Mouse (Mus musculus) embryonic facial prominence, embryonic 12.5 days (tissue): ENCODE measurements at regions not wholly inside any gene's neighbourhood (a gene's known extent, or its start where the extent isn't known, plus 50 kb on each side); places are given as distances from the start of the nearest gene placed in this dataset.
"Not testable (repeated sequence)": the region's sequence is repeated elsewhere in the genome, so short reads cannot be mapped to it uniquely, and the experiment has no call there.

ENCODE experiments used
- ATAC-seq: fragments of 200-750 bp; cut with Nextera tagmentation; 2 replicates; pipeline ENCODE4 v1.8.0; 2017; ENCODE audit not compliant: insufficient number of reproducible peaks, insufficient read depth, low FRiP score, low TSS enrichment
- H3K27ac ChIP-seq: fragments of 300-500 bp; sonication (generic); 2 replicates; pipeline ENCODE4 v1.5.1; 2016; ENCODE audit warnings: mild to moderate bottlenecking
- H3K27me3 ChIP-seq: fragments of 300-500 bp; sonication (generic); 2 replicates; pipeline ENCODE4 v1.6.1; 2016; ENCODE audit warnings: mild to moderate bottlenecking, moderate library complexity
- H3K36me3 ChIP-seq: fragments of 300-500 bp; sonication (generic); 2 replicates; pipeline ENCODE4 v1.6.1; 2016; ENCODE audit warnings: mild to moderate bottlenecking
- H3K4me1 ChIP-seq: fragments of 300-500 bp; sonication (generic); 2 replicates; pipeline ENCODE4 v1.6.1; 2016
- H3K4me2 ChIP-seq: fragments of 300-500 bp; sonication (generic); replicated peaks from 2 replicates; pipeline ENCODE4 v1.6.1; 2016; ENCODE audit warnings: mild to moderate bottlenecking, moderate library complexity
- H3K4me3 ChIP-seq: fragments of 300-500 bp; sonication (generic); 2 replicates; pipeline ENCODE4 v1.5.1; 2016; ENCODE audit warnings: mild to moderate bottlenecking
- H3K9ac ChIP-seq: fragments of 300-500 bp; sonication (generic); 2 replicates; pipeline ENCODE4 v1.6.1; 2016; ENCODE audit warnings: mild to moderate bottlenecking, moderate library complexity
- H3K9me3 ChIP-seq: fragments of 300-500 bp; sonication (generic); 2 replicates; pipeline ENCODE4 v1.6.1; 2016; ENCODE audit warnings: mild to moderate bottlenecking, moderate library complexity
- WGBS: fragments of 180-500 bp; shearing (Covaris S2); methylation state at CpG from one replicate; pipeline ENCODE4 v1.1.7; 2016; 5-methylcytosine and 5-hydroxymethylcytosine counted together

- H3K27me3 ChIP-seq: no peaks in the 10 kb centered on the region
- 36% methylated on average over 6 of the region's 6 CpGs for WGBS
- H3K27ac ChIP-seq: no peak overlapping the region
- H3K4me1 ChIP-seq: no peaks in the 10 kb centered on the region
- H3K4me3 ChIP-seq: no peak overlapping the region
- H3K36me3 ChIP-seq: no peaks in the 10 kb centered on the region
- no peak overlapping the region for H3K9ac ChIP-seq
- no peaks in the 10 kb centered on the region for H3K9me3 ChIP-seq
- no peak overlapping the region for H3K4me2 ChIP-seq
- ATAC-seq: no peak
Measured at GRCm38 (mm10) chr5:60228966-60229365, 1579.7 kb upstream of the G6pd2 start.

DNA sequence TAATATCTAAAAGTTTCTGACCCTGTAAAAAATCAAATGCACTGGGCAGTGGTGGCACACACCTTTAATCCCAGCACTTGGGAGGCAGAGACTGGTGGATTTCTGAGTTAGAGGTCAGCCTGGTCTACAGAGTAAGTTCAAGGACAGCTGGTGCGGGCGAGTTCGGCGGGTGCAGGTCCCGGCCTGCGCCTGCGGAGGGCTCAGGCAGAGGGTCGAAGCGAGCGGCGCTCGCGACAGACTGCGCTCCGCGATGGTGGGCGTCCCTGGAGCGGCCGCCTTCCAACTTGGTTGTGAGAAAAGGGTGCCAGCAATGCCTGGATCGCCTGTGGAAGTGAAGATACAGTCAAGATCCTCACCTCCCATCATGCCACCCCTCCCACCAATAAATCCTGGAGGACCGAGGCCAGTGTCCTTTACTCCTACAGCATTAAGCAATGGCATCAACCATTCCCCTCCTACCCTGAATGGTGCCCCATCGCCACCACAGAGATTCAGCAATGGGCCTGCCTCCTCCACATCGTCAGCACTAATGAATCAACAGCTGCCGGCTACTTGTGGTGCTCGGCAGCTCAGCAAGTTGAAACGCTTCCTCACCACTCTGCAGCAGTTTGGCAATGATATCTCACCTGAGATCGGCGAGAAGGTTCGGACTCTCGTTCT lies 1577.3 kb upstream of the G6pd2 start:
- Histone ChIP-seq H3K4me3 (0 out of 2 replicates have a peak overlapping the region, but pooled peaks have one; percentile 10), H3K4me2 (peak overlapping the region; percentile 38)
- H3K4me1 ChIP-seq, H3K27me3 ChIP-seq, H3K27ac ChIP-seq, H3K9ac ChIP-seq, H3K36me3 ChIP-seq, H3K9me3 ChIP-seq: not testable (repeated sequence)
- WGBS: 11% methylated on average over 30 of the region's 30 CpGs
- peak; percentile 72; the same call in 1 of the 2 replicates for ATAC-seq

GRCm38 (mm10) chr5:60244185-60244584 lies 1564.4 kb upstream of the G6pd2 start:
- 86% methylated on average over 2 of the region's 2 CpGs for WGBS

DNA sequence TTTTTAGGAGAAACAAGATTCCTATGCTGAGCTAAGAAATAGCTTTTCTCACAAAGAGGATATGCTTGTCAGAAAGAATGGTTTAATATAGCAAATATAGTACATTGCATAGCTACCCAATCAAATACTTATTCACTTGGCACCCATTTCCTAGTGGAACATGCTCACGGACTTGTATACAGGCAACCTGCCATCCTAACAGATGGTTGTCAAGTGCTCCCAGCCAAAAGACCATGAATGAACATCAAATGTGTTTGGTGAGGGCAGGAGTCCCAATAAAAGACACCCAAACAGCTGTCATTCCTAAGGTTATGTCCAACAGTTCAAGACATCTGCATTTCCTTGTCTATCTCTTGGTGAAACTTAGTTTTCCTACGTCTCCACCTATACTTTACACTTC lies 1531.9 kb upstream of the G6pd2 start:
- WGBS: 86% methylated on average over 2 of the region's 2 CpGs
- no peaks in the 10 kb centered on the region for H3K36me3 ChIP-seq
- no peak overlapping the region for H3K4me2 ChIP-seq
- no peaks in the 10 kb centered on the region for H3K9me3 ChIP-seq
- ATAC-seq: no peak
- no peak overlapping the region for H3K9ac ChIP-seq
- no peak overlapping the region for H3K4me3 ChIP-seq
- no peak overlapping the region for H3K27ac ChIP-seq
- H3K27me3 ChIP-seq: no peaks in the 10 kb centered on the region
- H3K4me1 ChIP-seq: no peaks in the 10 kb centered on the region

More at GRCm38 (mm10) chr5:60244185-60244584, 1564.4 kb upstream of the G6pd2 start:
- no peak for ATAC-seq
- H3K9ac ChIP-seq: no peak overlapping the region
- no peaks in the 10 kb centered on the region for H3K27me3 ChIP-seq
- H3K4me2 ChIP-seq: no peak overlapping the region
- H3K36me3 ChIP-seq: no peaks in the 10 kb centered on the region
- H3K27ac ChIP-seq: no peak overlapping the region
- H3K4me3 ChIP-seq: no peak overlapping the region
- H3K4me1 ChIP-seq: no peaks in the 10 kb centered on the region
- H3K9me3 ChIP-seq: no peaks in the 10 kb centered on the region
